Mouse (Mus musculus) MEL-GATA-1-ER (cell line): ENCODE measurements around the gene Cracr2a.

Experiments used
- DNase-seq: peaks from one replicate; pipeline ENCODE4 v3.0.0-alpha.2; 2012; ENCODE audit warnings: low read depth; ENCODE audit errors: extremely low read depth

Gene Cracr2a

GRCm38 (mm10) chr6:127692298-127692697 lies 131.2 kb downstream of the Cracr2a start:
- no peak for DNase-seq

GRCm38 (mm10) chr6:127693681-127694080 lies 132.5 kb downstream of the Cracr2a start:
- no peak for DNase-seq

- DNase-seq = no peak
Observed at GRCm38 (mm10) chr6:127701036-127701783, 140.1 kb downstream of the Cracr2a start.

- no peak for DNase-seq
Observed at GRCm38 (mm10) chr6:127708218-127708628, 147.1 kb downstream of the Cracr2a start.

- no peak for DNase-seq
Observed at GRCm38 (mm10) chr6:127714906-127715305, 153.8 kb downstream of the Cracr2a start.

- no peak for DNase-seq
Observed at GRCm38 (mm10) chr6:127715428-127715827, 154.3 kb downstream of the Cracr2a start.

- no peak for DNase-seq
Observed at GRCm38 (mm10) chr6:127717239-127718137, 156.3 kb downstream of the Cracr2a start.

- DNase-seq = no peak
Observed at GRCm38 (mm10) chr6:127719875-127720274, 158.7 kb downstream of the Cracr2a start.

- no peak for DNase-seq
Observed at GRCm38 (mm10) chr6:127723126-127723525, 162.0 kb downstream of the Cracr2a start.
